Mouse (Mus musculus) limb, embryonic 14.5 days (tissue): ENCODE measurements around the gene Dusp18. TPM values are rescaled to one million over a fixed set of nuclear protein-coding genes. Genes with fewer than 3 reads are reported as not detected.

Source experiments
- ATAC-seq: fragments of 200-750 bp; cut with Nextera tagmentation; 2 replicates; pipeline ENCODE4 v1.8.0; 2017; ENCODE audit warnings: low read depth, moderate number of reproducible peaks, moderate TSS enrichment; ENCODE audit not compliant: low FRiP score
- DNase-seq: peaks from one replicate; pipeline ENCODE4 v3.0.0-alpha.2; 2015; ENCODE audit warnings: low spot score
- H3K27ac ChIP-seq: fragments of 300-500 bp; sonication (generic); replicated peaks from 2 replicates; pipeline ENCODE4 v1.5.1; 2014; ENCODE audit warnings: low read depth, mild to moderate bottlenecking, low read length, moderate library complexity, mixed read lengths
- H3K27me3 ChIP-seq: fragments of 300-500 bp; sonication (generic); 2 replicates; pipeline ENCODE4 v1.6.1; 2014; ENCODE audit warnings: low read length, mixed read lengths; ENCODE audit not compliant: control insufficient read depth, insufficient read depth
- H3K36me3 ChIP-seq: fragments of 300-500 bp; sonication (generic); 2 replicates; pipeline ENCODE4 v1.6.1; 2014; ENCODE audit warnings: mild to moderate bottlenecking, low read length, moderate library complexity, mixed read lengths; ENCODE audit not compliant: control insufficient read depth, insufficient read depth
- H3K4me1 ChIP-seq: fragments of 300-500 bp; sonication (generic); 2 replicates; pipeline ENCODE4 v1.6.1; 2014; ENCODE audit warnings: antibody characterized with exemption, low read length, mixed read lengths; ENCODE audit not compliant: control insufficient read depth, insufficient read depth
- H3K4me2 ChIP-seq: fragments of 300-500 bp; sonication (generic); replicated peaks from 2 replicates; pipeline ENCODE4 v1.6.1; 2014; ENCODE audit warnings: low read depth, mild to moderate bottlenecking, low read length, moderate library complexity; ENCODE audit not compliant: severe bottlenecking
- H3K4me3 ChIP-seq: fragments of 300-500 bp; sonication (generic); replicated peaks from 2 replicates; pipeline ENCODE4 v1.5.1; 2014; ENCODE audit warnings: low read length
- H3K9ac ChIP-seq: fragments of 300-500 bp; sonication (generic); 2 replicates; pipeline ENCODE4 v1.6.1; 2014; ENCODE audit warnings: mild to moderate bottlenecking, low read depth, low read length, moderate library complexity; ENCODE audit not compliant: severe bottlenecking
- H3K9me3 ChIP-seq: fragments of 300-500 bp; sonication (generic); 2 replicates; pipeline ENCODE4 v1.6.1; 2016; ENCODE audit warnings: low read length; ENCODE audit not compliant: control insufficient read depth
- POLR2A ChIP-seq: fragments of 200-500 bp; IDR thresholded peaks from 2 replicates; pipeline ENCODE4 v1.8.0; 2012; ENCODE audit warnings: inconsistent platforms, mild to moderate bottlenecking, moderate library complexity, borderline replicate concordance; ENCODE audit not compliant: insufficient read depth, insufficient read length; ENCODE audit errors: extremely low read depth
- WGBS: fragments of 180-500 bp; shearing (Covaris S2); extraction: QIAGEN DNeasy Blood & Tissue Kit; methylation state at CpG from one replicate; pipeline ENCODE4 v1.1.7; 2014; 5-methylcytosine and 5-hydroxymethylcytosine counted together
- polyA plus RNA-seq, 2 experiments: library from polyadenylated mRNA; depleted of rRNA in 1 of 2; stranded (reverse) in 1 of 2; unstranded in 1 of 2; fragments of >200 nt; fragmentation: Nextera tagmentation in 1 of 2; extraction: Ambion mirVana in 1 of 2; gene quantifications; 2 replicates each; pipeline versions ENCODE4 v1.2.1 to v1.2.3; 2012 to 2014

Gene Dusp18
- polyA plus RNA-seq, 2 experiments, result 6.3 to 8.5 TPM

- ATAC-seq, result no peak
- Histone ChIP-seq H3K9ac (no peak overlapping the region), H3K27me3 (no peaks in the 10 kb centered on the region), H3K36me3 (no peaks in the 10 kb centered on the region), H3K4me2 (no peak overlapping the region), H3K9me3 (no peaks in the 10 kb centered on the region), H3K4me3 (no peak overlapping the region), H3K4me1 (no peaks in the 10 kb centered on the region), H3K27ac (no peak overlapping the region)
- 77% methylated on average over 4 of the region's 4 CpGs for WGBS
- no peak for DNase-seq
- TF ChIP-seq POLR2A, result no peak
Measured at GRCm38 (mm10) chr11:3851872-3852271, 43.2 kb upstream of the Dusp18 start.

DNA sequence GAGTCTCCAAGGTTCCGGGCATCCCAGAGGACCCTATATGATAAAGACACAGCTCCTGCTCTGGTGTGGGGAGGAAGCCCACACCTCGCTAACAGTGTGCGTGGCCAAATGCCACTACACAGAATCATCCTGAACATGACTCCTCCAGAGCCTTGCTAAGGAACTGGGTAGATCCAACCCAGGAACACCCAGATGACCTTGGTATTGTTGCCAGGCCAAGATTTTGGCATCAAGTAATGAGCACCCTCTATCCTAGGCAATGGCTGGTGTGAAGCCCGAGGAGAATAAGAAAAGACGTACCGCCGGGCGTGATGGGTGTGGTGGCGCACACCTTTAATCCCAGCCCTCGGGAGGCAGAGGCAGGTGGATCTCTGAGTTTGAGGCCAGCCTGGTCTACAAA is 42.0 kb upstream of the Dusp18 start:
- no peaks in the 10 kb centered on the region for H3K27me3 ChIP-seq
- no peak overlapping the region for H3K27ac ChIP-seq
- no peak overlapping the region for H3K4me3 ChIP-seq
- no peak for TF ChIP-seq POLR2A
- no peak for DNase-seq
- H3K9ac ChIP-seq, result no peak overlapping the region
- no peak for ATAC-seq
- no peak overlapping the region for H3K4me2 ChIP-seq
- no peaks in the 10 kb centered on the region for H3K4me1 ChIP-seq
- 93% methylated on average over 10 of the region's 10 CpGs for WGBS
- H3K9me3 ChIP-seq, result no peaks in the 10 kb centered on the region
- H3K36me3 ChIP-seq, result no peaks in the 10 kb centered on the region

DNA sequence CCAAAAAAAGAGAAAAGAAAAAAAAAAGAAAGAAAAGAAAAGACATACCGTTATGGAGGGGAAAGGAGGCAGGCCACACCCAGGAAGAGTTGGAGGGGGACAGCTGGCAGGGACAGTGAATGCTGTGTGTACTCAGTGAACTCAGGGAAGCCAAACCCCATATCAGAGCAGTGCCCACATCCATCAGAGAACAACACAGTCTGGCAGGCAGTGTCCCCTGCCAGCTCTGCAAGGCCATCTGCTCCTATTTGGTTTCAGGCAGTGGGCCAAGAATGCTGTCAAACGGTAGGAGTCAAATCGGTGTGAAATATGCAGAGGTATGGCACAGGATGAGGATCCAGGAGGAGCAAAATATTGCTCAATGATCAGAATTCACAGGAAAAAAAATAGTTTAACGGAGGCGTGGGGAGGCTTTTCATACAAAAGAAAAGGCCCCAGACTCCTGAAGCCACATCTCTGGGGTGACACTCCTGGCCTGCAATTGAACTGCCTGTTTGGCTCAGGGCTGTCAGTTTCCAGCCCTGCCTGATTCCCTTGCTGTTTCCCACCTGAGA is 41.5 kb upstream of the Dusp18 start:
- H3K9ac ChIP-seq, result no peak overlapping the region
- no peak overlapping the region for H3K27ac ChIP-seq
- no peak overlapping the region for H3K4me2 ChIP-seq
- H3K4me1 ChIP-seq, result no peaks in the 10 kb centered on the region
- no peaks in the 10 kb centered on the region for H3K27me3 ChIP-seq
- H3K4me3 ChIP-seq, result no peak overlapping the region
- no peaks in the 10 kb centered on the region for H3K36me3 ChIP-seq
- WGBS, result 57% methylated on average over 5 of the region's 5 CpGs
- H3K9me3 ChIP-seq, result no peaks in the 10 kb centered on the region
- DNase-seq (peak; percentile 21), ATAC-seq (no peak)
- TF ChIP-seq POLR2A, result no peak

GRCm38 (mm10) chr11:3854156-3854555 is 40.9 kb upstream of the Dusp18 start:
- Histone ChIP-seq H3K4me3 (no peak overlapping the region), H3K4me1 (no peaks in the 10 kb centered on the region), H3K27me3 (no peaks in the 10 kb centered on the region), H3K9me3 (no peaks in the 10 kb centered on the region), H3K9ac (no peak overlapping the region), H3K27ac (no peak overlapping the region), H3K36me3 (no peaks in the 10 kb centered on the region), H3K4me2 (no peak overlapping the region)
- DNase-seq, result no peak
- 88% methylated on average over 3 of the region's 3 CpGs for WGBS
- no peak for ATAC-seq
- no peak for TF ChIP-seq POLR2A

- no peak for TF ChIP-seq POLR2A
- Histone ChIP-seq H3K27ac (no peak overlapping the region), H3K9ac (no peak overlapping the region), H3K27me3 (no peaks in the 10 kb centered on the region), H3K9me3 (no peaks in the 10 kb centered on the region), H3K4me1 (no peaks in the 10 kb centered on the region), H3K36me3 (no peaks in the 10 kb centered on the region), H3K4me2 (no peak overlapping the region), H3K4me3 (no peak overlapping the region)
- WGBS, result 81% methylated on average over 5 of the region's 5 CpGs
- no peak for DNase-seq
- ATAC-seq, result no peak
Measured at GRCm38 (mm10) chr11:3855846-3856245, 39.2 kb upstream of the Dusp18 start.

GRCm38 (mm10) chr11:3857902-3858301 is 37.1 kb upstream of the Dusp18 start:
- Histone ChIP-seq H3K27ac (no peak overlapping the region), H3K9ac (no peak overlapping the region), H3K9me3 (no peaks in the 10 kb centered on the region), H3K27me3 (peaks cover 7% of the 10 kb centered on the region; the same call in 1 of the 2 replicates), H3K4me2 (no peak overlapping the region), H3K4me1 (no peaks in the 10 kb centered on the region), H3K4me3 (no peak overlapping the region), H3K36me3 (no peaks in the 10 kb centered on the region)
- 77% methylated on average over 5 of the region's 5 CpGs for WGBS
- ATAC-seq, result no peak
- no peak for TF ChIP-seq POLR2A
- DNase-seq, result no peak
